Mouse (Mus musculus) CH12.LX (cell line): Measurements from ENCODE around the gene Zfhx3. TPM values are rescaled to one million over a fixed set of nuclear protein-coding genes. Genes with fewer than 3 reads are reported as not detected.

Source experiments
- DNase-seq: peaks from one replicate; pipeline ENCODE4 v3.0.0-alpha.2; 2013; ENCODE audit errors: extremely low read depth
- H3K27ac ChIP-seq: 2 replicates; pipeline ENCODE4 v1.5.1; 2012; ENCODE audit warnings: low read depth, mild to moderate bottlenecking, control low read depth, moderate library complexity; ENCODE audit not compliant: insufficient read depth
- H3K27me3 ChIP-seq: replicated peaks from 2 replicates; pipeline ENCODE3; 2012; ENCODE audit warnings: inconsistent platforms
- H3K36me3 ChIP-seq, 2 experiments: replicated peaks in 1 of 2; 2 replicates each; pipeline versions ENCODE3 to v1.6.1; 2012; ENCODE audit warnings: inconsistent platforms in 1 of 2, low read length in 1 of 2, mild to moderate bottlenecking in 1 of 2, mixed read lengths in 1 of 2, moderate library complexity in 1 of 2; ENCODE audit not compliant: control insufficient read depth in 1 of 2, insufficient read depth in 1 of 2
- H3K4me1 ChIP-seq, 2 experiments: 2 replicates each; pipeline ENCODE4 v1.6.1; 2012; ENCODE audit warnings: inconsistent platforms in 1 of 2, moderate library complexity in 1 of 2; ENCODE audit not compliant: insufficient read depth in 2 of 2, control insufficient read depth in 1 of 2
- H3K4me2 ChIP-seq: 2 replicates; pipeline ENCODE4 v1.6.1; 2012; ENCODE audit warnings: low read depth, mild to moderate bottlenecking, control low read depth; ENCODE audit not compliant: poor library complexity, insufficient read depth, severe bottlenecking
- H3K4me3 ChIP-seq, 3 experiments: fragments of 150-350 bp in 1 of 3; sonication (generic) in 1 of 3; replicated peaks in 1 of 3; 2 replicates each; pipeline versions ENCODE3 to v1.5.1; 2011 to 2012; ENCODE audit warnings: low read depth in 2 of 3, low read length in 2 of 3, mild to moderate bottlenecking in 2 of 3, moderate library complexity in 2 of 3, control low read depth in 1 of 3, improper control_type of control experiment in 1 of 3, inconsistent platforms in 1 of 3, mixed read lengths in 1 of 3; ENCODE audit not compliant: poor library complexity in 1 of 3
- H3K79me2 ChIP-seq: replicated peaks from 2 replicates; pipeline ENCODE4 v1.6.1; 2012; ENCODE audit warnings: mild to moderate bottlenecking, moderate library complexity; ENCODE audit not compliant: control insufficient read depth, poor library complexity, insufficient read depth, severe bottlenecking; ENCODE audit errors: extremely low read depth
- H3K9ac ChIP-seq: 2 replicates; pipeline ENCODE4 v1.6.1; 2012; ENCODE audit warnings: low read depth, mild to moderate bottlenecking, control low read depth, moderate library complexity; ENCODE audit not compliant: insufficient read depth
- H3K9me3 ChIP-seq: replicated peaks from 2 replicates; pipeline ENCODE3; 2012; ENCODE audit warnings: low read length, inconsistent platforms, mixed read lengths
- CHD2 ChIP-seq: IDR thresholded peaks from 2 replicates; pipeline ENCODE4 v1.6.1; 2011; ENCODE audit warnings: low read length, improper control_type of control experiment
- CTCF ChIP-seq, 2 experiments: IDR thresholded peaks in 1 of 2; conservative IDR thresholded peaks in 1 of 2; 2 replicates each; pipeline ENCODE4 v1.5.1; 2011 to 2012; ENCODE audit warnings: low read depth in 2 of 2, low read length in 2 of 2, improper control_type of control experiment in 1 of 2, inconsistent platforms in 1 of 2, mild to moderate bottlenecking in 1 of 2, moderate library complexity in 1 of 2
- E2F4 ChIP-seq: IDR thresholded peaks from 2 replicates; pipeline ENCODE4 v1.6.1; 2011; ENCODE audit warnings: low read depth, low read length, improper control_type of control experiment; ENCODE audit not compliant: insufficient replicate concordance
- ELF1 ChIP-seq: IDR thresholded peaks from 2 replicates; pipeline ENCODE4 v1.6.1; 2014; ENCODE audit warnings: low read depth, mild to moderate bottlenecking, inconsistent platforms, low read length, improper control_type of control experiment
- HCFC1 ChIP-seq: IDR thresholded peaks from 2 replicates; pipeline ENCODE4 v1.6.1; 2012; ENCODE audit warnings: low read depth, mild to moderate bottlenecking, inconsistent platforms, low read length, improper control_type of control experiment
- IRF4 ChIP-seq: IDR thresholded peaks from 2 replicates; pipeline ENCODE4 v1.6.1; 2014; ENCODE audit warnings: low read depth, mild to moderate bottlenecking, inconsistent platforms, low read length, improper control_type of control experiment
- JUND ChIP-seq: conservative IDR thresholded peaks from 2 replicates; pipeline ENCODE4 v1.6.1; 2011; ENCODE audit warnings: low read depth, low read length, improper control_type of control experiment
- KAT2A ChIP-seq: IDR thresholded peaks from 2 replicates; pipeline ENCODE4 v1.6.1; 2012; ENCODE audit warnings: low read length, improper control_type of control experiment, inconsistent platforms; ENCODE audit not compliant: insufficient replicate concordance
- MAFK ChIP-seq: IDR thresholded peaks from 2 replicates; pipeline ENCODE4 v1.6.1; 2011; ENCODE audit warnings: low read length, improper control_type of control experiment; ENCODE audit not compliant: insufficient replicate concordance
- MAX ChIP-seq: IDR thresholded peaks from 2 replicates; pipeline ENCODE4 v1.6.1; 2011; ENCODE audit warnings: low read length, improper control_type of control experiment
- MAZ ChIP-seq: IDR thresholded peaks from 2 replicates; pipeline ENCODE4 v1.6.1; 2012; ENCODE audit warnings: low read depth, mild to moderate bottlenecking, inconsistent platforms, low read length, improper control_type of control experiment, moderate library complexity
- MYC ChIP-seq: IDR thresholded peaks from 2 replicates; pipeline ENCODE4 v1.6.1; 2011; ENCODE audit warnings: low read depth, mild to moderate bottlenecking, improper control_type of control experiment, low read length
- NELFE ChIP-seq: IDR thresholded peaks from 2 replicates; pipeline ENCODE4 v1.6.1; 2011; ENCODE audit warnings: low read depth, low read length, improper control_type of control experiment
- PAX5 ChIP-seq: IDR thresholded peaks from 2 replicates; pipeline ENCODE4 v1.6.1; 2012; ENCODE audit warnings: low read length, inconsistent platforms, mixed read lengths
- RCOR1 ChIP-seq: conservative IDR thresholded peaks from 2 replicates; pipeline ENCODE4 v1.6.1; 2012; ENCODE audit warnings: low read depth, mild to moderate bottlenecking, inconsistent platforms, low read length, improper control_type of control experiment
- SIN3A ChIP-seq: IDR thresholded peaks from 2 replicates; pipeline ENCODE4 v1.6.1; 2012; ENCODE audit warnings: low read length, improper control_type of control experiment, inconsistent platforms
- TBP ChIP-seq: conservative IDR thresholded peaks from 2 replicates; pipeline ENCODE4 v1.6.1; 2011; ENCODE audit warnings: low read depth, low read length, improper control_type of control experiment
- USF1 ChIP-seq: IDR thresholded peaks from 2 replicates; pipeline ENCODE4 v1.6.1; 2014; ENCODE audit warnings: low read depth, mild to moderate bottlenecking, inconsistent platforms, low read length, improper control_type of control experiment
- dilution Hi-C: fragments of 300-500 bp; cut with MboI; formaldehyde crosslinking; loops from 2 replicates; pipeline ENCODE4 v1.14.3; 2020; ENCODE audit warnings: low sequenced_read_pairs; ENCODE audit not compliant: extremely low pct_unique_long_range_greater_than_20kb, extremely low pct_ligation_motif_present
- in situ Hi-C: fragments of 300-500 bp; cut with MboI; formaldehyde crosslinking; loops from 3 replicates; pipeline ENCODE4 v1.14.3; 2019; ENCODE audit warnings: low sequenced_read_pairs, low pct_ligation_motif_present, low pct_unique_long_range_greater_than_20kb, mixed read lengths
- polyA plus RNA-seq: library from polyadenylated mRNA; unstranded; fragments of >175 nt; gene quantifications from 2 replicates; pipeline ENCODE4 v1.2.1, GENCODE M21; 2012; ENCODE audit warnings: low read depth; ENCODE audit not compliant: insufficient read length
- total RNA-seq, 2 experiments: library from RNA; depleted of rRNA; stranded (reverse); fragments of 300-350 nt in 1 of 2; fragments of >200 nt in 1 of 2; gene quantifications; 2 replicates each; pipeline ENCODE4 v1.2.3; 2012 to 2014

The Zfhx3 gene
- total and polyA plus RNA-seq, 3 experiments, result 0.05 to 0.76 (median 0.68) TPM

DNA sequence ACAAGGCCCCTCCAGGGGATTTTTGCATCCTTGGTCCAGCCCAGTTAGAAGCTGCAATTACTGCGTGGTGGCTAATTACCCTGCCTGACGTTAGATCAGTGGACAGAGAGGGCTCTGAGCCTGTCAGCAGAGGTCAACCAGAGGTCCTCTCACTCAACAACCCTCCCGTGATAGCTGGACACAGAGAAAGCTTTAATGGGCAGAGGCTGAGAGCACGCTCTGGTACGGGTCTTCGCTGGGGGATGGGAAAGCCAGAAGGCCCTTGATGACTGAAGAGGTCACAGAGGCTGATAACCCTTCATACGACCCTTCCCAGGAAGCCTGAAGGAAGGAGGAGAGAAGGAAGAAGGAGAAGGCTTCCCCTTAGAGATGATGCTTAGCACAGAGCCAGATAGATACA, 820.1 kb downstream of the Zfhx3 start:
- in situ Hi-C loops, result no loop called here
- no peak overlapping the region for H3K27ac ChIP-seq
- H3K9me3 ChIP-seq, result no peaks in the 10 kb centered on the region
- no peaks in the 10 kb centered on the region for H3K79me2 ChIP-seq
- H3K9ac ChIP-seq, result no peak overlapping the region
- dilution Hi-C loops, result no loop called here
- H3K4me1 ChIP-seq, result peaks cover 0 to 8% of the 10 kb centered on the region in 2 experiments; a peak in 2 of 4 replicates
- no peak for DNase-seq
- no peaks in the 10 kb centered on the region for H3K36me3 ChIP-seq
- H3K4me2 ChIP-seq, result no peak overlapping the region
- H3K4me3 ChIP-seq, result no peak overlapping the region
- TF ChIP-seq NELFE (no peak), CTCF (conservative IDR thresholded peaks at IDR 0.05 in 1 of 2, IDR thresholded peaks at IDR 0.05 in 1 of 2; ENCODE audit: low read depth in 2 of 2, low read length in 2 of 2) (no peak), KAT2A (no peak)
- H3K27me3 ChIP-seq, result no peaks in the 10 kb centered on the region

DNA sequence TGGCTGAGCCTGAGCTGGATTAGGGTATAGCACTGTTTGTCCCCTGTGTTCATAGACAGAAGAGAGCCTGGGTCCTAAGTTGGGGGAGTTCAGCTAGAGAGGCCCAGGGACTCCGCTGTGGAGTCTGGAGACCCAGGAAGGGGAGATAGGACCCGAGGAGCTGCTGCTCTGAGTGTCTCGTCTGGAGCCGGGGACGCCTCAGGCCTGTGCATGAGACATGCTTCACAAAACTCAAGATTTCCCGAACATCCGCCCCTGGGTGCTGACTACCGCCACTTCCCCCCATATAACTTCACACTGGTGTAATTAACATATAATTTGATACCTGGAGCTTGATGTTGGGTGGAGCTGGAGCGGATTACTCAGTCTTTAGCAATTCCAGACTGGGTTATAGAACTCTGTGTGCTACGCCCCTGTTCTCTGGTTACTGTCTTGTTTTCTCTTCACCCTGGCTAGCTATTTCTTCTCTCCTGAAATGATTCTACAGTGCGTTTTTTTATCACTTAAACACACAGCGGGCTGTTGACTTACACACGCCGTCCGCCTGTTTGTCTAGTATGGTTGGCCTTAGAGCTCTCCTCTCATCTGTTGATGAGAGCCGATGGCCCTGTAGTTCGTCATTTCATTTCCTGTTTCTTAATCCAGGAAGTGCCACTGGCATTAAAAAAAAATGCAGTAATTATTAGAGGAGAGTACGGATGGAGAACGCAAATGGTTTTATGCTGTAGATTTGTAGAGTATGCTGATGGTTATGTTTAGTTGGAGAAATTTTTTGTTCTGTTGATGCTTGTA, 822.2 kb downstream of the Zfhx3 start:
- no peak overlapping the region for H3K27ac ChIP-seq
- no peak for DNase-seq
- no peaks in the 10 kb centered on the region for H3K9me3 ChIP-seq
- in situ Hi-C loops (no loop called here), dilution Hi-C loops (no loop called here)
- H3K9ac ChIP-seq, result no peak overlapping the region
- no peak overlapping the region for H3K4me2 ChIP-seq
- TF ChIP-seq CHD2 (no peak), ELF1 (no peak), MAFK (no peak), JUND (no peak), CTCF (conservative IDR thresholded peaks at IDR 0.05 in 1 of 2, IDR thresholded peaks at IDR 0.05 in 1 of 2; ENCODE audit: low read depth in 2 of 2, low read length in 2 of 2) (no peak), TBP (no peak), SIN3A (no peak), E2F4 (no peak), IRF4 (no peak), HCFC1 (no peak), USF1 (no peak)
- no peaks in the 10 kb centered on the region for H3K36me3 ChIP-seq
- H3K4me3 ChIP-seq, result no peak overlapping the region
- no peaks in the 10 kb centered on the region for H3K27me3 ChIP-seq
- peaks cover 0 to 8% of the 10 kb centered on the region in 2 experiments; a peak in 2 of 4 replicates for H3K4me1 ChIP-seq
- H3K79me2 ChIP-seq, result no peaks in the 10 kb centered on the region

DNA sequence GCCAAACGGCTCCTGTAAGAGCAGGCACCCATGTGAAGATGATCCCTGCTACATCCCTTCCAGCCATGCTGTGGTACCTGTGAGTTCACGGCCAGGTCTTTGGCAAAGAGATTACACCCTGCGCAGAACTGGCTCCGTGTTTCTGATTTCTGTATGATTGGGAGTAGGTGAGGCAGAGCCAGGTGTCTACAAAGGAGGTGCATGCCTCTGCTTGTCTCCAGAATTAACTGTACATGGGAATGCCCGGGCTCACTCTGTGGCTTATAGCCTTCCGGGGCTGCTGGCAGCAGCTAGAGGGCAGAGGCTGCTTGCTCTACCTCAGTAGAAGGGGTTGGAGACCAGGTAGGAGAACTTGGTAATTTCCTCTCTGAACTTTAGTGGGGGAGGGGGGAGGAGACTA, 823.7 kb downstream of the Zfhx3 start:
- Histone ChIP-seq H3K4me1 (peaks cover 0 to 8% of the 10 kb centered on the region in 2 experiments; a peak in 2 of 4 replicates), H3K36me3 (no peaks in the 10 kb centered on the region), H3K27ac (no peak overlapping the region), H3K4me2 (no peak overlapping the region), H3K27me3 (no peaks in the 10 kb centered on the region), H3K9me3 (no peaks in the 10 kb centered on the region), H3K9ac (no peak overlapping the region), H3K79me2 (no peaks in the 10 kb centered on the region), H3K4me3 (no peak overlapping the region)
- no peak for TF ChIP-seq IRF4
- no peak for TF ChIP-seq PAX5
- TF ChIP-seq MAX, result no peak
- TF ChIP-seq ELF1, result no peak
- TF ChIP-seq MYC, result no peak
- no peak for TF ChIP-seq MAZ
- TF ChIP-seq RCOR1, result no peak
- TF ChIP-seq USF1, result no peak
- in situ Hi-C loops (no loop called here), dilution Hi-C loops (no loop called here)
- no peak for DNase-seq
